12 mouse cellular contexts compared by ENCODE assay signal in genomic region chr13:24260751-24261591, GRCm38 (mm10). TPM values are rescaled to one million over a fixed set of nuclear protein-coding genes. Genes with fewer than 3 reads are reported as not detected.
A peak's percentile ranks its signal among the peaks of the same experiment; 100 is the strongest.
DNase-seq lines count a peak whose midpoint lies in the region; TF ChIP-seq lines count a peak whose summit lies in the region.
"Had no signal": no experiment of that assay in that cellular context is flagged by ENCODE, and none has a peak within 500 bp of the region (broad histone marks: within the 10 kb centered on the region; RNA-seq: fewer than 3 reads in every experiment).

No protein-coding gene starts in this region.

- H3K4me1 ChIP-seq in kidney, adult 2 months (ENCODE audit: control insufficient read depth, insufficient read depth, low read length) = peaks cover 14% of the 10 kb centered on the region; the same call in 1 of the 2 replicates
- peaks cover 8% of the 10 kb centered on the region; the same call in 1 of the 2 replicates for H3K4me1 ChIP-seq in cerebellum, adult 2 months (ENCODE audit: control insufficient read depth, insufficient read depth, low read length)
- peaks cover 10% of the 10 kb centered on the region for H3K4me1 ChIP-seq in olfactory bulb, adult 2 months (ENCODE audit: control insufficient read depth, insufficient read depth, low read length)
- H3K4me1 ChIP-seq in thymus, adult 2 months (replicated peaks; ENCODE audit: control insufficient read depth, insufficient read depth, low read length) = 0 out of 2 replicates have a peak, but pooled peaks cover 3% of the 10 kb centered on the region
- H3K4me1 ChIP-seq: heart, embryonic 13.5 days; limb, embryonic 15.5 days had no signal

- no peak overlapping the region for H3K4me3 ChIP-seq in kidney, adult 2 months (ENCODE audit: insufficient read depth, low read depth, low read length)
- no peak overlapping the region for H3K4me3 ChIP-seq in cerebellum, adult 2 months (replicated peaks; ENCODE audit: insufficient read depth, low read depth, low read length)
- H3K4me3 ChIP-seq in olfactory bulb, adult 2 months (ENCODE audit: insufficient read depth, low read depth, low read length) = no peak overlapping the region
- no peak overlapping the region for H3K4me3 ChIP-seq in thymus, adult 2 months (ENCODE audit: control insufficient read depth, insufficient read depth, low read length)
- H3K4me3 ChIP-seq: heart, embryonic 13.5 days; limb, embryonic 15.5 days had no signal

- no peak for TF ChIP-seq POLR2A in kidney, adult 2 months (IDR thresholded peaks at IDR 0.05; ENCODE audit: low read depth, low read length)
- TF ChIP-seq POLR2A in cerebellum, adult 2 months (IDR thresholded peaks at IDR 0.05; ENCODE audit: borderline replicate concordance, insufficient read depth, low read length) = no peak
- no peak for TF ChIP-seq POLR2A in olfactory bulb, adult 2 months (IDR thresholded peaks at IDR 0.05; ENCODE audit: insufficient read depth, low read depth, low read length)
- TF ChIP-seq POLR2A in thymus, adult 2 months (IDR thresholded peaks at IDR 0.05; ENCODE audit: control insufficient read depth, extremely low read depth, insufficient read depth, low read length, poor library complexity) = no peak

- intact Hi-C loops in left cerebral cortex, postnatal 14 days (cut with DNase I) = no loop called here

- 51% methylated on average over 10 of the region's 10 CpGs for WGBS in kidney, adult 2 months
- 43% methylated on average over 10 of the region's 10 CpGs for WGBS in cerebellum, adult 2 months
- WGBS in olfactory bulb, adult 2 months = 52% methylated on average over 10 of the region's 10 CpGs
- 72% methylated on average over 10 of the region's 10 CpGs for WGBS in thymus, adult 2 months

- no peaks in the 10 kb centered on the region for H3K27me3 ChIP-seq in kidney, adult 2 months (replicated peaks; ENCODE audit: control insufficient read depth, insufficient read depth, low read length)
- no peaks in the 10 kb centered on the region for H3K27me3 ChIP-seq in cerebellum, adult 2 months (ENCODE audit: control insufficient read depth, insufficient read depth, low read length)
- no peaks in the 10 kb centered on the region for H3K27me3 ChIP-seq in thymus, adult 2 months (ENCODE audit: control insufficient read depth, insufficient read depth, low read length)
- H3K27me3 ChIP-seq: heart, embryonic 13.5 days; limb, embryonic 15.5 days had no signal

- TF ChIP-seq CTCF in kidney, adult 2 months (conservative IDR thresholded peaks at IDR 0.05; ENCODE audit: insufficient read depth, insufficient read length, low read depth, low read length) = no peak
- no peak for TF ChIP-seq CTCF in cerebellum, adult 2 months (IDR thresholded peaks at IDR 0.05; ENCODE audit: borderline replicate concordance, insufficient read depth, low read depth, low read length)
- TF ChIP-seq CTCF in olfactory bulb, adult 2 months (IDR thresholded peaks at IDR 0.05; ENCODE audit: insufficient read depth, low read depth, low read length) = no peak
- TF ChIP-seq CTCF in thymus, adult 2 months (IDR thresholded peaks at IDR 0.05; ENCODE audit: borderline replicate concordance, control insufficient read depth, extremely low read depth, insufficient read depth, low read length, poor library complexity) = no peak

- DNase-seq in kidney, postnatal 14 days = peak; percentile 35
- DNase-seq in kidney, adult 2 months = no peak
- DNase-seq in adrenal gland, postnatal 10 days = peak; percentile 49
- peak; percentile 65 to 81 for DNase-seq in cerebellum, adult 2 months
- DNase-seq in left cerebral cortex, postnatal 14 days (ENCODE audit: low spot score in 2 of 2) = no peak
- DNase-seq in adipocyte (ENCODE audit: low spot score) = no peak
- no peak for DNase-seq in thymus, adult 2 months
- DNase-seq: thymus, postnatal 4 days had no signal

- no peaks in the 10 kb centered on the region for H3K36me3 ChIP-seq in kidney, adult 2 months (ENCODE audit: control insufficient read depth, insufficient read depth, low read length)
- H3K36me3 ChIP-seq in thymus, adult 2 months (ENCODE audit: control insufficient read depth, insufficient read depth, low read length) = no peaks in the 10 kb centered on the region
- H3K36me3 ChIP-seq: heart, embryonic 13.5 days; limb, embryonic 15.5 days had no signal

- H3K27ac ChIP-seq in kidney, adult 2 months (ENCODE audit: insufficient read depth, low read depth, low read length) = no peak overlapping the region
- H3K27ac ChIP-seq in cerebellum, adult 2 months (ENCODE audit: insufficient read depth, low read length) = peak overlapping the region; percentile 74
- H3K27ac ChIP-seq in olfactory bulb, adult 2 months (ENCODE audit: insufficient read depth, low read depth, low read length) = peak overlapping the region; percentile 40; the same call in 1 of the 2 replicates
- no peak overlapping the region for H3K27ac ChIP-seq in thymus, adult 2 months (ENCODE audit: control insufficient read depth, insufficient read depth, low read length)
- H3K27ac ChIP-seq: heart, embryonic 13.5 days; hindbrain, embryonic 14.5 days had no signal

RNA-seq across cellular contexts. Expression of gene Carmil1, which starts 19.6 kb away (rescaled TPM):
- polyA plus RNA-seq in kidney, adult 2 months (2012; rRNA removed) = 6.9 and 7.7 TPM in 2 replicates
- total RNA-seq in adrenal gland, postnatal 10 days (2021) = 10 to 100 TPM; 29.1 to 31.0 TPM
- polyA plus RNA-seq in cerebellum, adult 2 months (2012; rRNA removed) = 23.7 and 24.8 TPM in 2 replicates
- polyA plus RNA-seq in olfactory bulb, adult 2 months (2012; ENCODE audit: insufficient read depth, insufficient read length, low replicate concordance, missing spikeins) = not detected in 2 replicates
- total RNA-seq in left cerebral cortex, postnatal 14 days (2021) = 10 to 100 TPM; 44.2 to 46.3 TPM
- 2.1 TPM in 2 replicates for polyA plus RNA-seq in thymus, adult 2 months (2012; rRNA removed)

Comparison
In these comparisons a context has a peak if more than half of its experiments do, and no peak if none do; other contexts are left out.
1. DNase-seq: peak in kidney, postnatal 14 days (single experiment), adrenal gland, postnatal 10 days (single experiment) and cerebellum, adult 2 months (2 of 2); none in kidney, adult 2 months (single experiment), left cerebral cortex, postnatal 14 days (0 of 2), adipocyte (single experiment) and thymus, adult 2 months (single experiment).
2. H3K27ac ChIP-seq: peak in cerebellum, adult 2 months (single experiment) and olfactory bulb, adult 2 months (single experiment); none in kidney, adult 2 months (single experiment) and thymus, adult 2 months (single experiment).